8 mouse cellular contexts compared by ENCODE assay signal in the genomic region with DNA sequence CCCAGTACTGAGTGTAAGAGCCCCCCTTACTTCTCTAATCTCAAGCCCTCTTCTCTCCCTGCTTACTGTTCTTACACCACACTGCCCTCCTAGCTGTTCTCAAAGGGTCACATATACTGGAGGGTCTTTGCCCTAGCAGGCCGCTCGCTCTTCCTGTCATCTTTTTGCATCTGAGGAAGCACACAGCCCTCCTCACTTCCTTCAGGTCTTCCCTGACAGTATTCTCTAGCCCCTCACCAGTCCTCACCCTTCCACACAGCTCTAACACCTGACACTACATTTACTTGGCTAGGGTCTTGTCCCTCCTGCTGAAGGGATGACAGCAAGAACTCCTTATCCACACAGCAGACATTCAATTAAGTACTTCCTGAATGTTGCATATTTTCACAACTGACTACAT. TPM values are rescaled to one million over a fixed set of nuclear protein-coding genes. Genes with fewer than 3 reads are reported as not detected.
DNase-seq lines count a peak whose midpoint lies in the region; ATAC-seq and TF ChIP-seq lines count a peak whose summit lies in the region.

No protein-coding gene starts in this region.

- no peaks in the 10 kb centered on the region for H3K9me3 ChIP-seq in heart, embryonic 15.5 days (replicated peaks)
- H3K9me3 ChIP-seq in midbrain, embryonic 13.5 days = no peaks in the 10 kb centered on the region
- no peaks in the 10 kb centered on the region for H3K9me3 ChIP-seq in midbrain, postnatal 0 days (ENCODE audit: low read length)
- H3K9me3 ChIP-seq in stomach, embryonic 14.5 days (ENCODE audit: control insufficient read depth, low read depth, low read length) = no peaks in the 10 kb centered on the region

- H3K4me1 ChIP-seq in heart, embryonic 15.5 days (replicated peaks) = peaks cover 28% of the 10 kb centered on the region
- H3K4me1 ChIP-seq in midbrain, embryonic 13.5 days (replicated peaks) = peaks cover 32% of the 10 kb centered on the region
- peaks cover 10% of the 10 kb centered on the region; the same call in 1 of the 2 replicates for H3K4me1 ChIP-seq in midbrain, postnatal 0 days (ENCODE audit: insufficient read depth, low read length)
- peaks cover 17% of the 10 kb centered on the region for H3K4me1 ChIP-seq in stomach, embryonic 14.5 days (ENCODE audit: control insufficient read depth, insufficient read depth, low read length)

- peak overlapping the region; percentile 23; the same call in 1 of the 2 replicates for H3K4me2 ChIP-seq in heart, embryonic 15.5 days
- H3K4me2 ChIP-seq in midbrain, embryonic 13.5 days (replicated peaks) = peak overlapping the region; percentile 14; the same call in 1 of the 2 replicates
- no peak overlapping the region for H3K4me2 ChIP-seq in midbrain, postnatal 0 days (ENCODE audit: low read depth, low read length, poor library complexity, severe bottlenecking)
- peak overlapping the region; percentile 66 for H3K4me2 ChIP-seq in stomach, embryonic 14.5 days (replicated peaks; ENCODE audit: low read depth, low read length)

- TF ChIP-seq CTCF in midbrain, postnatal 0 days (IDR thresholded peaks at IDR 0.05) = no peak

- ATAC-seq in heart, embryonic 15.5 days (replicated peaks; ENCODE audit: insufficient number of reproducible peaks, insufficient read depth, low FRiP score, low read depth) = no peak
- no peak for ATAC-seq in midbrain, embryonic 13.5 days
- ATAC-seq in midbrain, postnatal 0 days (ENCODE audit: low FRiP score) = no peak
- ATAC-seq in stomach, embryonic 14.5 days (ENCODE audit: insufficient number of reproducible peaks, insufficient read depth, low FRiP score, low read depth) = no peak

- 0 out of 2 replicates have a peak overlapping the region, but pooled peaks have one; percentile 4 for H3K4me3 ChIP-seq in heart, embryonic 15.5 days
- no peak overlapping the region for H3K4me3 ChIP-seq in midbrain, embryonic 13.5 days (replicated peaks)
- no peak overlapping the region for H3K4me3 ChIP-seq in midbrain, postnatal 0 days (ENCODE audit: low read depth, low read length)
- H3K4me3 ChIP-seq in stomach, embryonic 14.5 days (ENCODE audit: low read depth, low read length) = no peak overlapping the region

- H3K27ac ChIP-seq in heart, embryonic 15.5 days = no peak overlapping the region
- no peak overlapping the region for H3K27ac ChIP-seq in midbrain, embryonic 13.5 days
- no peak overlapping the region for H3K27ac ChIP-seq in midbrain, postnatal 0 days (ENCODE audit: low read depth, low read length)
- H3K27ac ChIP-seq in stomach, embryonic 14.5 days (ENCODE audit: low read length) = no peak overlapping the region

- WGBS in heart, embryonic 15.5 days = 77% methylated on average over 2 of the region's 2 CpGs
- 87% methylated on average over 2 of the region's 2 CpGs for WGBS in midbrain, embryonic 13.5 days
- WGBS in midbrain, postnatal 0 days = 87% methylated on average over 2 of the region's 2 CpGs
- WGBS in stomach, embryonic 14.5 days = 85% methylated on average over 2 of the region's 2 CpGs

- no peaks in the 10 kb centered on the region for H3K27me3 ChIP-seq in heart, embryonic 15.5 days
- no peaks in the 10 kb centered on the region for H3K27me3 ChIP-seq in midbrain, embryonic 13.5 days
- H3K27me3 ChIP-seq in midbrain, postnatal 0 days (ENCODE audit: insufficient read depth, low read length) = no peaks in the 10 kb centered on the region
- H3K27me3 ChIP-seq in stomach, embryonic 14.5 days (ENCODE audit: control insufficient read depth, insufficient read depth, low read length) = no peaks in the 10 kb centered on the region

- no peak overlapping the region for H3K9ac ChIP-seq in heart, embryonic 15.5 days
- H3K9ac ChIP-seq in midbrain, embryonic 13.5 days (replicated peaks) = 0 out of 2 replicates have a peak overlapping the region, but pooled peaks have one; percentile 29
- no peak overlapping the region for H3K9ac ChIP-seq in midbrain, postnatal 0 days (replicated peaks; ENCODE audit: low read length, poor library complexity, severe bottlenecking)
- H3K9ac ChIP-seq in stomach, embryonic 14.5 days (replicated peaks; ENCODE audit: low read depth, low read length) = peak overlapping the region; percentile 18; the same call in 1 of the 2 replicates

- no peaks in the 10 kb centered on the region for H3K36me3 ChIP-seq in heart, embryonic 15.5 days
- H3K36me3 ChIP-seq in midbrain, embryonic 13.5 days = no peaks in the 10 kb centered on the region
- H3K36me3 ChIP-seq in midbrain, postnatal 0 days (ENCODE audit: insufficient read depth, low read length) = no peaks in the 10 kb centered on the region
- H3K36me3 ChIP-seq in stomach, embryonic 14.5 days (ENCODE audit: control insufficient read depth, insufficient read depth, low read length) = no peaks in the 10 kb centered on the region

- DNase-seq in heart, adult 8-10 months (ENCODE audit: low spot score) = no peak
- no peak for DNase-seq in midbrain, postnatal 0 days (ENCODE audit: low spot score)
- peak; percentile 56 for DNase-seq in induced T-regulatory cell, adult 2 months (ENCODE audit: low read depth)
- no peak for DNase-seq in urinary bladder, postnatal 25 days (ENCODE audit: low spot score)
- DNase-seq in kidney, postnatal 4 days = no peak

RNA-seq across cellular contexts. Expression of a gene that starts 2.4 kb away (rescaled TPM):
- 79.7 and 92.9 TPM in 2 replicates for polyA plus RNA-seq in heart, embryonic 15.5 days (2015; fragmentation: Nextera tagmentation; extraction: Ambion mirVana)
- total RNA-seq in heart, adult 8-10 months (2022) = 100 to 1,000 TPM in 2 of 4 experiments, 10 to 100 TPM in 2; 86.5 to 102 (median 97.8) TPM
- 74.3 and 76.1 TPM in 2 replicates for polyA plus RNA-seq in midbrain, embryonic 13.5 days (2015; fragmentation: Nextera tagmentation; extraction: Ambion mirVana)
- 27.1 and 32.2 TPM in 2 replicates for total RNA-seq in midbrain, postnatal 0 days (2014; rRNA removed)
- 59.9 and 66.0 TPM in 2 replicates for polyA plus RNA-seq in midbrain, postnatal 0 days (2015; fragmentation: Nextera tagmentation; extraction: Ambion mirVana)
- polyA plus RNA-seq in stomach, embryonic 14.5 days (2014; fragmentation: Nextera tagmentation; extraction: Ambion mirVana) = 100 and 112 TPM in 2 replicates

Comparison
In these comparisons a context has a peak if more than half of its experiments do, and no peak if none do; other contexts are left out.
1. H3K9ac ChIP-seq: peak in midbrain, embryonic 13.5 days (single experiment) and stomach, embryonic 14.5 days (single experiment); none in heart, embryonic 15.5 days (single experiment) and midbrain, postnatal 0 days (single experiment).